Mouse (Mus musculus) cerebellum, postnatal 10 days (tissue): ENCODE measurements at regions not wholly inside any gene's neighbourhood (a gene's known extent, or its start where the extent isn't known, plus 50 kb on each side); places are given as distances from the start of the nearest gene placed in this dataset.

Experiments
- DNase-seq, 2 experiments: peaks; one replicate each; pipeline ENCODE4 v3.0.0; 2021; ENCODE audit warnings: mixed read lengths in 2 of 2

- no peak for DNase-seq
Measured at GRCm38 (mm10) chr17:67569865-67570264, 62.7 kb downstream of the Lrrc30 start.

GRCm38 (mm10) chr17:67566216-67566615, 66.3 kb downstream of the Lrrc30 start:
- DNase-seq = no peak

- no peak for DNase-seq
Measured at GRCm38 (mm10) chr17:67565746-67566145, 66.8 kb downstream of the Lrrc30 start.

GRCm38 (mm10) chr17:67564845-67565244, 67.7 kb downstream of the Lrrc30 start:
- DNase-seq = peak; percentile 27 to 34

- DNase-seq = peak; percentile 83 to 88
Measured at GRCm38 (mm10) chr17:67563036-67563435, 69.5 kb downstream of the Lrrc30 start.

- DNase-seq = no peak
Measured at GRCm38 (mm10) chr17:67561802-67562201, 70.7 kb downstream of the Lrrc30 start.

- no peak for DNase-seq
Measured at GRCm38 (mm10) chr17:67557351-67557870, 75.1 kb downstream of the Lrrc30 start.

- no peak for DNase-seq
Measured at GRCm38 (mm10) chr17:67552581-67553139, 79.9 kb downstream of the Lrrc30 start.

- peak; percentile 40 to 74 for DNase-seq
Measured at GRCm38 (mm10) chr17:67548966-67549700, 83.4 kb downstream of the Lrrc30 start.

- DNase-seq = no peak
Measured at GRCm38 (mm10) chr17:67544410-67544809, 88.1 kb downstream of the Lrrc30 start.

GRCm38 (mm10) chr17:67532331-67532730, 100.2 kb downstream of the Lrrc30 start:
- no peak for DNase-seq

- DNase-seq = no peak
Measured at GRCm38 (mm10) chr17:67520848-67521411, 111.6 kb downstream of the Lrrc30 start.

- peak in 1 of 2 experiments; percentile 15 for DNase-seq
Measured at GRCm38 (mm10) chr17:67515601-67516147, 116.8 kb downstream of the Lrrc30 start.

- DNase-seq = no peak
Measured at GRCm38 (mm10) chr17:67514387-67515241, 117.9 kb downstream of the Lrrc30 start.

GRCm38 (mm10) chr17:67512699-67513450, 119.6 kb downstream of the Lrrc30 start:
- no peak for DNase-seq

- no peak for DNase-seq
Measured at GRCm38 (mm10) chr17:67512008-67512407, 120.5 kb downstream of the Lrrc30 start.

GRCm38 (mm10) chr17:67509921-67510320, 122.6 kb downstream of the Lrrc30 start:
- DNase-seq = peak; percentile 50 to 60

- DNase-seq = no peak
Measured at GRCm38 (mm10) chr17:67509091-67509618, 123.4 kb downstream of the Lrrc30 start.

- no peak for DNase-seq
Measured at GRCm38 (mm10) chr17:67508353-67508752, 124.2 kb downstream of the Lrrc30 start.

GRCm38 (mm10) chr17:67506466-67506865, 126.1 kb downstream of the Lrrc30 start:
- DNase-seq = no peak

GRCm38 (mm10) chr17:67504502-67505033, 128.0 kb downstream of the Lrrc30 start:
- no peak for DNase-seq
